Mouse (Mus musculus): Measurements from ENCODE around the gene 2310003L06Rik. TPM values are rescaled to one million over a fixed set of nuclear protein-coding genes. Genes with fewer than 3 reads are reported as not detected.

Gene 2310003L06Rik
- not detected for polyA plus RNA-seq (2014; fragmentation: Illumina TruSeq; extraction: RNeasy Lipid Tissue Mini Kit (QIAGEN cat#74804); ENCODE audit: insufficient read depth, low read depth, low replicate concordance)

DNA sequence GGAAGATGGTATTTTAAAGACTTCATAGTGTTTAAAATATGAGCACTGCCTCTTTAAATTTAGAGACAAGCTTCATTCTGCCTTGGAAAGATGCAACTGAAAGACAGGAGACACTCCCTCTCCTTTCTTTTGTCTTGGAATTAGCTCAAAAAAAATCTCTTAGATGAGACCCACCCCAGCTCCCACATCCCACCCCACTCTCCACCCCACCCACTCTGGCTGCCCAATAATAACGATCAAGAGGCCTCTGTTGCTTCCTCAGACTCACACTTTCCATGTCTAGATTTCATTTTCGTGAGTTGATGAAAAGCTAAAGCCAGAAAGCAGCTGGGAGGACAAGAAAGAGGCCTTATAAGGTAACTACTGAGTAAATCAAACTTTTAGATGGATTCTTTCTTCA lies at the start of gene 2310003L06Rik, which contains the start of gene Gm28434:
TSS of gene 2310003L06Rik (plus strand) at position 259 of the 400 bp plus-strand sequence.
TSS of gene Gm28434 (plus strand) at position 317 of the 400 bp plus-strand sequence.

GRCm38 (mm10) chr5:87925372-87925771 lies 43.9 kb upstream of the 2310003L06Rik start, which contains the start of gene Csn3:
TSS of gene Csn3 (plus strand) at chr5:87925579.

GRCm38 (mm10) chr5:87979139-87979538 lies 9.9 kb downstream of the 2310003L06Rik start, which contains the start of gene Cabs1:
TSS of gene Cabs1 (plus strand) at chr5:87979439.

DNA sequence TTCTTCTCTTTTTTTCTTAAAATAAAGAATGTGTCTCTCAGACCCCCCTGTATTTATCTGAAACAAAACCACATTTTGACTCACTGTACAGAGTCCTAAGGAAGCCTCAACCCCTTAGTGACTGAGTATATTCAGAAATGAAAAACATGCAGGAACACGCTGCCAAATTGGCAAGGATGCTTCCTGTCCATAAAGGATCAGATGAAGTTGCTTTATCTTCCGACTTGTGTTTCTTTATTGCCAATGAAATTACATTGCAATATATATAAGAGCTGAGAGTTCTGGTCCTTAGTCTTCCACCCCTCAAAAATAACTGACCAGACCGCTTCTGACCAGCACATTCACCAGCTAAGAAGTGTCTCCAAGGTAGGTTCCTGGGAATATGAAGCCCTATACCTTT lies 33.0 kb downstream of the 2310003L06Rik start, which contains the start of gene Smr3a:
TSS of gene Smr3a (plus strand) at position 301 of the 400 bp plus-strand sequence.

Other genes with a start within 250 kb of the 2310003L06Rik start
- not detected for gene Csn1s2a, start 194.9 kb upstream of the 2310003L06Rik start, polyA plus RNA-seq (2014; fragmentation: Illumina TruSeq; extraction: RNeasy Lipid Tissue Mini Kit (QIAGEN cat#74804); ENCODE audit: insufficient read depth, low read depth, low replicate concordance)
- gene Csn1s2b, start 161.4 kb upstream of the 2310003L06Rik start, polyA plus RNA-seq (2014; fragmentation: Illumina TruSeq; extraction: RNeasy Lipid Tissue Mini Kit (QIAGEN cat#74804); ENCODE audit: insufficient read depth, low read depth, low replicate concordance) = not detected
- not detected for gene Prr27, start 143.8 kb upstream of the 2310003L06Rik start, polyA plus RNA-seq (2014; fragmentation: Illumina TruSeq; extraction: RNeasy Lipid Tissue Mini Kit (QIAGEN cat#74804); ENCODE audit: insufficient read depth, low read depth, low replicate concordance)
- not detected for gene Odam, start 84.4 kb upstream of the 2310003L06Rik start, polyA plus RNA-seq (2014; fragmentation: Illumina TruSeq; extraction: RNeasy Lipid Tissue Mini Kit (QIAGEN cat#74804); ENCODE audit: insufficient read depth, low read depth, low replicate concordance)
- gene Csn3, start 43.9 kb upstream of the 2310003L06Rik start, polyA plus RNA-seq (2014; fragmentation: Illumina TruSeq; extraction: RNeasy Lipid Tissue Mini Kit (QIAGEN cat#74804); ENCODE audit: insufficient read depth, low read depth, low replicate concordance) = not detected
- gene Gm28434, start 58 bp downstream of the 2310003L06Rik start, polyA plus RNA-seq (2014; fragmentation: Illumina TruSeq; extraction: RNeasy Lipid Tissue Mini Kit (QIAGEN cat#74804); ENCODE audit: insufficient read depth, low read depth, low replicate concordance) = not detected
- gene Cabs1, start 10.0 kb downstream of the 2310003L06Rik start, polyA plus RNA-seq (2014; fragmentation: Illumina TruSeq; extraction: RNeasy Lipid Tissue Mini Kit (QIAGEN cat#74804); ENCODE audit: insufficient read depth, low read depth, low replicate concordance) = not detected
- not detected for gene Smr3a, start 33.1 kb downstream of the 2310003L06Rik start, polyA plus RNA-seq (2014; fragmentation: Illumina TruSeq; extraction: RNeasy Lipid Tissue Mini Kit (QIAGEN cat#74804); ENCODE audit: insufficient read depth, low read depth, low replicate concordance)
- not detected for gene Smr2, start 117.1 kb downstream of the 2310003L06Rik start, polyA plus RNA-seq (2014; fragmentation: Illumina TruSeq; extraction: RNeasy Lipid Tissue Mini Kit (QIAGEN cat#74804); ENCODE audit: insufficient read depth, low read depth, low replicate concordance)
- not detected for gene Gm11116, start 142.1 kb downstream of the 2310003L06Rik start, polyA plus RNA-seq (2014; fragmentation: Illumina TruSeq; extraction: RNeasy Lipid Tissue Mini Kit (QIAGEN cat#74804); ENCODE audit: insufficient read depth, low read depth, low replicate concordance)
- not detected for gene Gm11115, start 184.6 kb downstream of the 2310003L06Rik start, polyA plus RNA-seq (2014; fragmentation: Illumina TruSeq; extraction: RNeasy Lipid Tissue Mini Kit (QIAGEN cat#74804); ENCODE audit: insufficient read depth, low read depth, low replicate concordance)